Mouse (Mus musculus) CD4-positive, CD25-positive, alpha-beta regulatory T cell, adult 4 months (primary cell): ENCODE data around the gene Hyal2. TPM values are rescaled to one million over a fixed set of nuclear protein-coding genes. Genes with fewer than 3 reads are reported as not detected.

Experiments
- ATAC-seq: one replicate; pipeline ENCODE4 v1.8.0; 2017
- polyA plus RNA-seq, 2 experiments: library from polyadenylated mRNA; unstranded; fragments of 100-300 nt; shearing (Covaris generic); gene quantifications; one replicate each; pipeline ENCODE4 v1.2.1; 2017

The Hyal2 gene
- polyA plus RNA-seq, 2 experiments from 2014 or later, result 11.0 to 11.7 TPM

GRCm38 (mm10) chr9:107590773-107591060 lies 23.0 kb downstream of the Hyal2 start:
- ATAC-seq, result no peak

GRCm38 (mm10) chr9:107593101-107593976 lies 25.6 kb downstream of the Hyal2 start:
- ATAC-seq, result no peak

GRCm38 (mm10) chr9:107594281-107595062 lies 26.7 kb downstream of the Hyal2 start:
- no peak for ATAC-seq

DNA sequence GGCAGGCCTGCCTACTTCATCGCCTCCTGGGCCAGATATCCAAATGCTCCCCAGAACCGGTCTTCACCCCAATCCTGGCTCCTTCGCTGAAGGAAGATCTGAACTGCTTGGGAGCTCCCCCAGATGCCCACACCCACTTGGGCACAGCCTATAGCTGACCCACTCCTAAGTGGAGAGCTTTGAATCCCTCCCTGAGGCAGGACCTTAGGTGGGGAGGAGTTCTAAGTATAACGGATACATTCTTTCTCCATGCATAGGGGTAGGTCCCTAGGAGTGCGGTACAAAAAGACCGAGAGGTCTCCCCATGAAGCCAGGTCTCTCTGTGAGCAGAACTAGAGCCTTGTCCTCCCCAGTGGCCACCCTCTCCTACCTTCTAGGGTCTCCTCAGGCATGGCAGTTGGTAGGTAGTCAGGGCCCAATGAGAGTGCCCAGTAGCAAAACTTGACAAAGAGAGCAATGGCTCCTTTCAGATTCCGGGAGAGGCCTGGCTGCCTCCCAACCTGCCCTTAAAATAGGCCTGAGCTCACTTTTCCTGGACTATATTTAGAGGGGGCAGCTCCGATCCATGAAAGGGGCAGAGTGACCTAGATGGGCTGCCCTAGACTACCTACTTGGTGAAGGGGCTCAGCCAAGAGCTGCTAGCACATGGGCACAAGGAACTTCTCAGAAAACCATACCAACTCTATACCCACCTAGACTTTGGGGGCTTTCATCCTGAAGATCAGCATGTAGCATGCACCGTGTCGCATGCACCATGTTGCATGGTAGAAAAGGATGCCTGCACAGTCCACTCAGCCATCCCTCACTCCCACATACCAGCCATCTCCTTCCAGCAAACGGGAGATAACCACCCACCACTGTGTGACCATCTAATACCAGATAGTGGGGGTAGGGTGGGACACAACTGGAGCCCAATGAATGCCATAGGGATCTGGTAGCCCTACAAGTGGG lies 29.1 kb downstream of the Hyal2 start:
- no peak for ATAC-seq

- ATAC-seq, result no peak
These were observed 30.6 kb downstream of the Hyal2 start for GRCm38 (mm10) chr9:107598385-107598784.

- no peak for ATAC-seq
These were observed 31.7 kb downstream of the Hyal2 start for GRCm38 (mm10) chr9:107599433-107599832.

- ATAC-seq, result no peak
These were observed 32.1 kb downstream of the Hyal2 start for GRCm38 (mm10) chr9:107599842-107600241.

DNA sequence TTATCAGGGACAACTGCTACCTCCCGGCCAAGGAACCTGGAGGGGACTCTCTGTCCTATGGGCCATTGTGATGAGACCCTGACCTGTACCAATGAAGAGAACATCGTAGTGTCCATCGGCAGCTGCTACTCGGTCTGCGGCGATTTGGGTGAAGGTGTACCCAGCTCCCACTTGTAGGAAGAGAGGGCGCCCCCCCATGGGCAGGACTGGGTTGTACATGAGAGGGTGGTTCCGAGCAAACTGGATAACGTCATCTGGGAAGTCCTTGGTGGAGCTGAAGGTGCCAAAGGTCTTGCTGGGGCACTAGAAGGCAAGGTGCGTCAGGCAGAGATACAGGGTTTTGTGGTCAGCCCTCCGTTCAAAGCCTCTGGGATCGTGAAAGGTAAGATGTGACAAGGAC lies 33.0 kb downstream of the Hyal2 start:
- no peak for ATAC-seq

GRCm38 (mm10) chr9:107601275-107601674 lies 33.5 kb downstream of the Hyal2 start:
- no peak for ATAC-seq

DNA sequence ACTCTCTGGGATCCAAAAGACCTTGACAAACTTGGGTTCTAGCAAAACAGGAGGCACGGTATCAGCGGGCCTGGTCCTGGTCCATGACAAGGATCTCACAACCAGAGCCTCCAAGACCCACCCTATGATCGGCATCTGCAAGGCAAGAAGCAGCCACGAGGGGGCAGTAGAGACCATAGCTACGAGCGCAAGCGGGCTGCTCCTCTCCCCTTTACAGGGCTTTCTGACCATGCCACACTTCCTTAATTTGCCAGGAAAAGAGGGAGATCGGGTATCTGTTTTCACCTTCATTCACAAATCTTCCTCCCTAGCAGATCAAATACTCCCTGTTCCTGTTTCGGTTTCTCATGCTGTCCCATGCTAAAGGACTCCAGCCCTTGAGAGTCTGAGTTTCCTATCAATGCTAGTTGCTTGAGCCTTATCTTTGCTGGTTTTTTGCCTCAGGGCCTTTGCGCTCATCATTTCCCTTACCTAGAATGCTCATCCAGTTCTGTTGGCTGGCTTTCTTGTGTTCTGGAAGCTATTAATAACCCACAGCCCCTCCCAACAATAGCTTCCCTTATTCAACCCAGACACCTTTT lies 34.4 kb downstream of the Hyal2 start:
- peak; percentile 79 for ATAC-seq

- ATAC-seq, result no peak
These were observed 35.5 kb downstream of the Hyal2 start for GRCm38 (mm10) chr9:107603251-107603650.

DNA sequence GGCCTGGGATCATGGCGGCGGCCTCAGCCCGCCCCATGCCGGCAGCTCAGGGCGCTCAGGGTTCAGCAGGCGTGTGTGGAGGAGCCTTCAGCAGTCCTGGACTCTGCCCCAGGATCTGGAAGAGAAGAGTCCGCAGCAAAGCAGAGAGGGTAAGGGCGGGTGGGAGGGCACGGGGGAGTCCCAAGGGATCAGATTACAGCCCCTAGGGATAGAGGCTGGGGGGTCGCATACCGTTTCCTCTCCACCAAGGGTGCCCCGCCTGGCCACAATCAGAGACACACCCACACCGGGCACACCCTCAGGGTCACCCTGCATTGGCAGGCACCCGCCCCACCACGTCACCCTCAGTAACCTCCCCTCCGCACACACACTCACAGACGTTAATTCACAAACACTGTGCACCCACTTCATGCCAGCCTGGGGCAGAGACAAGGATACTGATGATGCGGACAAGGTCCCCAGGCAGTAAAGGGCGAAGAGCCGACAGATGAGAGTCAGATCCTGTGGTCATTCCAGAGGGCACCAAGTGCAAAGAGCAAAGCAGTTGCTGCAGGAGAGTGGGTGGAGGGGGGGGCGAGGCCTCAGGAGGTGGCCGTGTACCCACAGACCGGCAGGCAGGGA lies 37.4 kb downstream of the Hyal2 start:
- no peak for ATAC-seq

- ATAC-seq, result no peak
These were observed 38.8 kb downstream of the Hyal2 start for GRCm38 (mm10) chr9:107606591-107606990.

GRCm38 (mm10) chr9:107607036-107607435 lies 39.3 kb downstream of the Hyal2 start:
- no peak for ATAC-seq

DNA sequence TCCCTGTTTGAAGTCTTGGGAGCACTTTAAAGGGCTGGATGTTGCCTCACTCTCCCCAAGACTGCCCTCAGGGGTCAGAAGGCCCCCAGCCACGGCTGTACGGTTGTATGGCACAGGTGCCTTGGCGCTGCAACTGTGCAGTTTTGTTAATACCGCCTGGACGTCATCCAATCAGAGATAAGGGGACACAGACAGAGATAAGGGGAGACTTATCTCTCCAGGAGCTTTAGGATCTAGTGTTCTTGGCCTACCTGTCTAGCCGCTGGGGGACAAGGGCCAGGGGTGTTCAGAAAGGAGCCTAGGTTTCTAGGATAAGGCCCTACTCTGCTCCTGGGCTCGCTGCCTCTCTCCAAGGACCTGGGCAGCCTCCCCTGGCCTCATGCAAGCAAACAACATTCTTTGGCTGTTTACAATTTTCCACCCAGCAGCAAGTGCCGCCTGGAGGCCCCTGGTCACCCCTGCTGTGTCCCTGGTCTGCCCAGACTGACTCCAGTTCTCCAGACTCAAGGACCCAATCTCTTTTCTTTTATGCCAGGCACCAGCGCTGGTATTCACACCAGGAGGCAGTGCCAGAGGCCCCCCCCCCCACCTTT lies 40.0 kb downstream of the Hyal2 start:
- ATAC-seq, result no peak

DNA sequence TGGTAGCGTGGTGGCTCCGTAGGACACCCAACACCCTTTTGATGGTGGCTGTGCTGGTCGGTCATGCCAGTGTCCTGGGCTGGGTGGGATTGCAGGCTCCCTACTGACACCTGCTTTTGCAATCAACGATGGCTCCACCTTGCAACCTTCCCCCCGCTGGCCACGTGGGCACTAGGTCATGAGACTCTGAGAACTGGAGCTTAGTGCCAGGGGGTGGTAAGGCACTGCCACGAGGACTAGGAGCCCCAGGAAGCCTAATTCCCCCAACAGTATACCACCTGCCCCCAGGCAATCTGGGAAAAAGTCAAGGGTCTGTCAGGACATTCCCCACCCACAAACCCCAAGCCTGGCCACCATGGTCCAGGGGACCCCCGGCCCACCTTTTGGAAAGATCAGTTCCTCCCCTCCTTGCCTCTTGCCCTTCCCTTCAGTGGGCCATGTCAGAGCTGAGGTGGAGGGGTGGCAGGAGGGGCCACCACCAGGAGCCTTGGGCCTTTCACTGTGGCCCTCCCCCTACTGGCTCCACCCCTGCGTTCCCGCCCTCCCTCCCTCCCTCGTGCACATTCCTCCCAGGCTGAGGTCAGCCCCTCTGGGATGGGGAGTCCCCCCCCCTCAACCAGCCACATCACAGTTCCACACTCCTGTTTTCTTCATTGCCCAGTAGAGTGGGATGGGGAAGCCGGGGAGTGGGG lies 41.1 kb downstream of the Hyal2 start, which contains the start of gene Sema3b:
Gene Sema3b (minus strand): TSS at position 489 of the 692 bp plus-strand sequence.
- ATAC-seq, result no peak

- ATAC-seq, result no peak
These were observed 41.7 kb downstream of the Hyal2 start for GRCm38 (mm10) chr9:107609433-107609830.

DNA sequence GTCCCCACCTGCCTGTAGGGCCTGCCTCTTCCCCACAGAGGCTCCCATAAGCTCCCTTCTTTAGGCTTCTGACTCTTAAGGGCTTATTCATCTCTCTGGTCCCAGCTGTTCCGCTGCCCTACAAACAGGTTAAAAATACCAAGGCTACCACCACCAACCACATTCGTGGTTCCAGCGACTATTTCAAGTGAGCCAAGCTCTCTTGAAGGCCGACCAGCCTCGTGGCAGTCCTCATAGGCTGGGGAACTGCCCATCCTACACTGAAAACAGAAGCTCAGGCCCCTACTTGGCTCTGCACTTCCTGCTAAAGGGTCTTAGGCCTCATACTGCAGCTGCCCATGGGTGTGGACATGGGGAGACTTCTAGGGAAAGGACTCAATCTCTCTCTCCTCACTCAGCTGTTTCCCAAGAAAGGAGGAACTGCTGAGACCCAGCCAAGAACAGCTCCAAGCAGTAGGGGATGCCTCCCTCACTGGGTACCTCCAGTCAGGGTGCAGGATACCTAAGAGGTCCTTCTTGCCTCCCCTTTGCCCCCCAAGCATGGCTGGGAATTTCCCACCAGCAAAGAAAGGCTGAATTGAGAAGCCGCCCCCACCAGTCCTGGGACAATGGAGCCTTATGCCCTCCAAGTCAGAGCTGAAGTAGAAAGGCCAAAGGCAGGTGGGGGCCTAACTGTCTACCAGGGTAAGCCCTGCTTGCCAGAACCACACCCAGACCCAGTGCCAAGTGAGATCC lies 43.9 kb downstream of the Hyal2 start:
- ATAC-seq, result no peak

GRCm38 (mm10) chr9:107612191-107612944 lies 44.6 kb downstream of the Hyal2 start:
- peak; percentile 95 for ATAC-seq
